Mouse (Mus musculus) ovary, postnatal 36 days (tissue): ENCODE data around the gene Dgke.
"Not testable (repeated sequence)": the region's sequence is repeated elsewhere in the genome, so short reads cannot be mapped to it uniquely, and the experiment has no call there.

Experiments
- DNase-seq: peaks from one replicate; pipeline ENCODE4 v3.0.0; 2022; ENCODE audit warnings: low spot score, mixed read lengths

Gene Dgke

DNA sequence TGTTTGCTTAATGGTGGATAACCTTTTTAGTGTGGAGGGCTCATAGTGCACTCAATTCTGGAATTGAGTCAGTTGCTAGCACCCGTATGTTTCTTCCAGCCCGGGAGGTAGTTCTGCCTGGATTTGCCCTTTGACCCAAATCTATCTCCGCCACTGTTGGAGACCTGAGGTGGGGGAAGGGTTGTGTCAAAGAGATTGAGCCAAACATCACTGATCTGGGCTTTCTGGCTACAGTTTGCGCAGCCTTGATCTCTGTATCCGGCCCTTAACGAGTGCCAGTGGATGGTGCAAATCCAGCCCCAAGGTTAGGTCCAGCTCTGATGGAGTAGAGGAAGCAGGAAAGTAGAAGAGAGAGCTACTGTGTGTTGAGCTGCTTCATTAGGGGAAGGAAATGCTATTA, 63.6 kb downstream of the Dgke start:
- DNase-seq, result peak; percentile 16

DNA sequence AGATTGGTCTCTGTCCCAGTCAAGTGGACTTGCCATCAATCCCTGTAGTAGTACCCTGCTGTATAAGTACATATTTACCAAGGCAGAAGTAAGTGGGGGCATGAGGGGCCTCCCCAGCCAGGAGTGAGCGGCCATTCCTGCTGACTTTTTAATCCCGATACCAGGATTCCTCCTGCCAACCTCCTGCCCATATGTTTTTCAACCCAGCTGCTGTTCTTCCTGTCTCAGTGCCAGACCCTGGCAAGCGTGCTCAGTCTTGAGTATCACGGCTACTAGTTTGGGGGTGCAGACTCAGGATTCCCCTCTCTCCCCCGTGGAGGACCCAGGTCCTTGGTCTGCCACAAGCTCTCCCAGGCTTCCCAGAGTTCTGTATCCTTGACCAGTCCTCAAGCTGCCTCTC, 64.0 kb downstream of the Dgke start:
- peak; percentile 26 for DNase-seq

DNA sequence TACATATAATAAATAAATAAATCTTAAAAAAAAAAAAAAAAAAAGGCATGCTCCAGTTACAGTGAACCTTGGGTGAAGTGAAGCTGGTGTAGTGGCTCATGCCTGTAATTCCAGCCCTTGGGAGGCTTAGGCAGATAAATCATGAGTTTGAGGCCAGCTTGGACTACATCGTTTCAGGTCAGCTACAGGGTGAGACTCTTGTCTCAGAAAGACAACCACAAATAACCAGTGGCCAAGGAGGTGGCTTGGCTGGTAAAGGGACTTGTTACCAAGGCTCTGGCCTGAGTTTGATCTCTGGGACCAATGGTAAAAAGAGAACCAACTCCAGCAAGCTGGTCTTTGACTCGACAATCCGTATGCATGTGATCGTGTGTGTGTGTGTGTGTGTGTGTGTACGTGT, 64.6 kb downstream of the Dgke start:
- DNase-seq, result no peak

DNA sequence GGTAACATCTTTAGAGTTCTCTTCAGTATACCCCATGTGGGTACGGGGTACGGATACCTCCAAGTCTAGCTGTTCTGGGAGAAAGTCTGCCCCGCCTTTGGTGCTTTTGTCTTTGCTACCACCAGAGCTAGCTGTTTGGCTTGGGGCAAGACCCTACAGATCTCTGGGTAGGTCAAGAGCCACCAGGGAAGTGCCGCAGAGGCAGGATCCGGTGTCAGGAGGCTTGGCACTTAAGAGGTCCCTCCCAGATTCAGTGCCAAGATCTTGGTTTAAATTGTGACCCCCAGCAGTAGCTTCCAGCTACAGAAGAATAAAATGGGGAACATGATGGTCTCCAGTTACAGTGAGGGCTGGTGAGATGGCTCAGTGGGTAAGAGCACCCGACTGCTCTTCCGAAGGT, 65.1 kb downstream of the Dgke start:
- no peak for DNase-seq

DNA sequence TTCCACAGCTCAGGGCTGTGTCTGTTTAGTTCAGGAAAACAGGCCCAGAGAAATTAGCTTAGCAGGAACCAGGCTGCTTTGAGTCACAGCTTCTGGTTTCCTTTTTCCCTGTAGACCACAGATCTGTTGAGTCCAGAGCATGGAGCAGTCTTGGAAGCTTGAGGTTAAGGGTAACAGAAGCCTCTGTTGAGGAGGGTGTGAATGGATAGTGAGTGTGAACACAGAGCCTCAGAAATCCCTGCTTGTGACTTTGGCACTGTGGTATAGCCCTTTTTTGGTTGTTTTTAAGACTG, 66.2 kb downstream of the Dgke start:
- no peak for DNase-seq

DNA sequence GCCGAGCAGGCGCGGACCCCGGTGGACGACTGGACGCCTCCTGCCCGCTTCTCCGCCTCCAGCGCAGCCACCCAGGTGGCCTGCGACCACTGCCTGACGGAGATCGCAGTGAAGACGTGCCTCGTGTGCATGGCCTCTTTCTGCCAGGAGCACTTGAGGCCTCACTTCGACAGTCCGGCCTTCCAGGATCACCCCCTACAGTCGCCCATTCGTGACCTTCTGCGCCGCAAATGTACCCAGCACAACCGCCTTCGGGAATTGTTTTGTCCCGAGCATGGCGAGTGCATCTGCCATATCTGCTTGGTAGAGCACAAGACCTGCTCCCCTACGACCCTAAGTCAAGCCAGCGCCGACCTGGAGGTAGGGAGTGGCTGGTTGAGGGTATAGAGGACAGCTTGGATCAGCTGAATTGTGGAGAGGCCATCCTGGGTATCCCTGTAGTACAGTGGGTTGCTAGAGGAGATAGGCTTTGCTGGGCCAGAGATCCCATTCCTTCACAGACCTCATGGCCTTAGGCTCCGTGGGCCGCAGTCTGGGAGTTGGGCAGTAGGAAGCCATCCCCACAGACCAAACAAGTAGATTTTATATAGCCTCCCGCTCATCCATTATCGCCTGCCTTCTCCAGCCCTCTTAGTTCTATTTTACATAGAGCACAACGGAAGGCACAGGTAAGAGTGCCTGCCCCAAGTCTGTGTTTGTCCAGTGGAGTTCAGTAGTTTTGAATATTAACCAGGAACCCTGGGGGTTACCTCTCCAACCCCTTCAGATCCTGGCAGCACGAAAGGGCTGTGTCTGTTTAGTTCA, 66.7 kb downstream of the Dgke start:
- DNase-seq, result peak; percentile 36

DNA sequence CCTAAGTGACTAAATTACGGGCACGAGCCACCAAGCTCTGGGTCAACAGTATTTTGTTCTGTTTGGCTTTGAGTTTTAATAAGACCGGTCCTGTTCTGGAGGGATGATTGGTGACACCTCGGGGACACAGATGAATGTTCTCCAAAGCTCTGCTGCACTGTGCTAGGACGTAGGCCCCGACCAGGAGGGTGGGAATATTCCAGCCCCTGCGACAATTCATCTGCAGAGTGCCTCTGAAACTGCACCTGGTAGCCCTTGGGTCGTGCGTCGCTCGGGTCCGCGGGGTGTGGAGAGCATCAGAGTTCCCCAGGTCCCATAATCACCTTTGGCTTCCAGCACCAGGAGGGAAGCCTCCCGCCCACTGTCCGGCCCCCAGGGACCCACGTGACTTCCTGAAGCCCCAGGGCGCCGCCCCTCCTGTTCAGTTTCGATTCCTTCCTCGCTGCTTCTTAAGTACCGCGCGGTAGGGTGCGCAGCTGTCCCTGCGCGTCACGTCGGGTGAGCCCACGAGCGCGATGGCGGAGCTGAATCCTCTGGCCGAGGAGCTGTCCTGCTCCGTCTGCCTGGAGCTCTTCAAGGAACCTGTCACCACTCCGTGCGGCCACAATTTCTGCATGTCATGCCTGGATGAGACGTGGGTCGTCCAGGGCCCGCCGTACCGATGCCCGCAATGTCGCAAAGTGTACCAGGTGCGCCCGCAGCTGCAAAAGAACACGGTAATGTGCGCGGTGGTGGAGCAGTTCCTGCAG, 67.5 kb downstream of the Dgke start, which contains the start of gene Trim25:
TSS of gene Trim25 (plus strand) at position 403 of the 749 bp plus-strand sequence.
- DNase-seq, result peak; percentile 89

DNA sequence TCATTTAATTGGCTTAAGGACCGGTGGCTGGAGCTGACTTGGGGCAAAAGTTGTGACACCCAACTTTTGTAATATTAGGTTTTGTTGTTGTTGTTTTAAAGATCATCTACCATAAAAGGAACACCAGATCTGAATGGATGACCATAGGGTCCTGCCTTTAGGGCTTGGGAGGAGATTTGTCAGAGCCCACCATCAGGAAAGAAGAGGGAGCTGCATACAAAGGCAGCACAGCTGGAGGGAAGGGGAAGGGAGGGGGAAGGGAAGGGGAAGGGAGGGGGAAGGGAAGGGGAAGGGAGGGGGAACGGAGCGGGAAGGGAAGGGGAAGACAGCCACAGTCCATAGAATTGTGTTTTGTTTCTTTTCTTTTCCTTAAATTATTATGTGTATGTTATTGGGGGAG, 68.2 kb downstream of the Dgke start:
- no peak for DNase-seq

- DNase-seq, result not testable (repeated sequence)
These were observed 69.3 kb downstream of the Dgke start for GRCm38 (mm10) chr11:88997343-88997742.

DNA sequence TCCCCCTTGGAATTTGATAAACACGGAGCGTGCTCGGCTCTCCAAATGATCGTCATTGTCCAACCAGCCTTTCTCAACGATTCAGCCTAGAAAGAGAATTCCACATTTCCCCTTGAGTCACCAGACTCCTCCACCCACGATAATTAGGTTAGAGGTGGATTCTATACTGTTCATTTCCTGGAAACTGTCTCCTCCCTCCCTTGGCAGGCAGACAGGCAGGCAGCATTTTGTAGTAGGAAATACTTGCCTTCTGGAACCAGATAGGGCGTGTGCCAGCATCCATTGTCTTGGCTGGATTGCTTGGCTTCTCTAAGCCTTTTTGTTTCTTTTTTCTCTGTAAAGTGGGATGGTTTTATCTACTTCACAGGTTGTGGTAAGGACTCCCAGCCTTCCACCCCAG, 70.2 kb downstream of the Dgke start:
- no peak for DNase-seq

DNA sequence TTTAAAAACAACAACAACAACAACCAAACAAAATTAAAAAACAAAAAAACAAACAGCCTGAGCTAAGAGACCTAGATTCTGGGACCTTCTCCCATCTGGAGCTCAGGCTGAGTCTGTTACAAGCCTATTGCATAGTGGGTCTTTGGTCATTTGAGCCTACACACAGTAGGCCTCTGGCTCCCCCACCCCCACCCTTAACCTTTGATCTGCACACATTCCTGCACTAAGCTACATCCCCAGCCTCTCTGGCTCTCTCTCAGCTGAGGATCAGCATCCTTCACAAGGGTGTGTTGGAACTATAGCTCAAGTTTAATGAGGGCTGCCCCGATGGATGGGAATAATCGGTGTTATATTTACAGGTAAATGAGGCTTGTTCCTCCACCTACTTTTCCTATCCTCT, 71.0 kb downstream of the Dgke start:
- no peak for DNase-seq

- no peak for DNase-seq
These were observed 72.2 kb downstream of the Dgke start for GRCm38 (mm10) chr11:88994492-88994891.

DNA sequence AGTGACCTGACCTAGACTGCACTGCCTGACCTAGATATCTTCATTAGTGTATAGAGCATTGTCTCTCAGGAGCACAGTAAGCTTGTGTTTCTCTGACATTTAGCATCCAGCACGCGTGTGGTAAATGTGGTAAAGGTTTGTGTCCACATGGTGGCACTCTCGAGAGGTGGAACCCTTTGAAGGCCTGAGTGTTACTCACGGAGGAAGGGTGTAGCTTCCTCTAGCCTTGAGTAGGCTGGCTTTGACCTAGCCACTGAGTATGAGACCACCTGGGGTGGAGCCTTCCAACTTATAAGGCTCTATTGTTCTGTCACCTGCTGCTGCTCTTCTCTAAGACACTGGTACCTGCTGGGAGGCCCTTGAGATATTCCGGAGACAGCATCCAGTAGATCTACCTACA, 73.0 kb downstream of the Dgke start:
- peak; percentile 50 for DNase-seq

- DNase-seq, result no peak
These were observed 73.5 kb downstream of the Dgke start for GRCm38 (mm10) chr11:88993186-88993585.

DNA sequence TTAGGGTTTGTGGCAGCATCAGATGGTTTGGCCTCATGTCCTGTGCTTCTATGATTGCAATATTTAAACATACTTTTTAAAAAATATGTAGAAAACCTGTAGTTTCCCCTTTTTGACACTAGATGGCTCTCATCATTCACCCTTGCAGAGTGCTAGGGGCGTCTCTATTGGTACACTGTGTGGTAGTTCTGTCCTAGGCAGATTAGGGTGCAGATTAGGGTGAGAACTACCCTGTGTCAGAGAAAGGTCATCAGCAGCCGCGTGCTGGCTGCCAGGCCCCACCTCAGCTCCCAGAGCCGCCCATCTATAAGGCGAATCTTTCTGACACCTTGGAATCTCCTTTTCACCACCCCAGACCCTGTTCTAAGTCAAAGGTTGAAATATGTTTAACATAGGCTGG, 77.1 kb downstream of the Dgke start:
- no peak for DNase-seq

GRCm38 (mm10) chr11:88988956-88989355, 77.7 kb downstream of the Dgke start:
- no peak for DNase-seq

DNA sequence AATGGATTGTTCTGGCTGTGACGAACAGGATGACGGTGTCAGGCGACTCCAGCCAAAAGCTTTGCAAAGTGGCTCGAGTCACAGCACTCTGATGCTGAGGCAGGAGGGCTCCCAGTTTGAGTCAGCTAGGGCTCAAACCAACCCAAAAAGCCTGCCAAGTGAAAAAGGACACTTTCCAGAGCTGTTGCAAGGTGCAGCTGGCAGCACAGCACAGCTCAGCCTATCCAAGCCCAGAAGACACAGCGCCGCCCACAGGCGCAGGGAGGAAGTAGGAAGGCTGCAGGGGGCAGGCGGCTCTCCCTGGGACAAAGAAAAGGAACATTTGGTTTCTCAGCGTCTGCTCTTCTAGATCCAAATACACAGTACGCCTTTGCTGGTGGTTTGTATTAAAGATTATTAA, 80.0 kb downstream of the Dgke start:
- DNase-seq, result no peak
